Mouse (Mus musculus): ENCODE data around the gene Bche.

Gene Bche

GRCm38 (mm10) chr3:73708410-73708714 lies at the start of gene Bche:
Gene Bche (minus strand): TSS chr3:73708415.
- no peak for DNase-seq (ENCODE audit: extremely low spot score, low spot score)

DNA sequence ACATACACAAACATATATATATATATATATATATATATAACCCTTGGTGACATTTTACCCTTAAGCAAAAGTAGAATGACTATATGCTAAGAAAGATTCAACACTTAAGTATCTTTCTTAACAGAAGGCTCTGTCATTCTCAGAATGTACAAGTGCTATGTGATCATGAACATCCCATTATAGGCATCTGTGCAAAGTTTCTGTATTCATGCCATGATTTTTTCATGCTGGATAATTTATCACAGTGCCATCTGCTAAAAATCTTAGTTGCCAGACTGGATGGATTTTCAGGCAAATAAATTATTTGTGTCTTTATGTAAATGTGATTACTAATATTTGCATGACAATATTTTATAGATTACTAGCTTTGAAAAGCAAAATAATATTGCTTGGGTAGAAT lies 33.8 kb upstream of the Bche start:
- no peak for DNase-seq (ENCODE audit: extremely low spot score, low spot score)

DNA sequence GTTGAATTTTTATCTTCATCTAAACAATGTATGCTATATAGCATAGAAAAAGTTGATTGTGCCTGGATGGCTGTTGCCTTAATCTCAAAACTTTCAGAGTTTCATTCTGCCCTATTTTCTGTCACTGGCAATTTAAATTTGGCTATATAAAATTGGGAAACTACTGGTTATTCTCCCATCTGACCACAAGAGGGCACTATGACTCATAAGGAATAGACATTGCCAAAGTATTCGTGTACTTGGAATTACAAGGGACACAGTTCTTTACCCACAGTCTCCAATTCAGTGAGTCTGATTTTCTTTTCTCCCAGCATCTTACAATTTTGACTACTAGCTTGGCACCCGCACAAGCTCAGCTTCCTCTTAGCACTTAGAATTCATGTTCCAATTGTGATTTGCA lies 23.5 kb upstream of the Bche start:
- no peak for DNase-seq (ENCODE audit: extremely low spot score, low spot score)

- no peak for DNase-seq (ENCODE audit: extremely low spot score, low spot score)
Measured at GRCm38 (mm10) chr3:73729511-73729910, 21.3 kb upstream of the Bche start.

DNA sequence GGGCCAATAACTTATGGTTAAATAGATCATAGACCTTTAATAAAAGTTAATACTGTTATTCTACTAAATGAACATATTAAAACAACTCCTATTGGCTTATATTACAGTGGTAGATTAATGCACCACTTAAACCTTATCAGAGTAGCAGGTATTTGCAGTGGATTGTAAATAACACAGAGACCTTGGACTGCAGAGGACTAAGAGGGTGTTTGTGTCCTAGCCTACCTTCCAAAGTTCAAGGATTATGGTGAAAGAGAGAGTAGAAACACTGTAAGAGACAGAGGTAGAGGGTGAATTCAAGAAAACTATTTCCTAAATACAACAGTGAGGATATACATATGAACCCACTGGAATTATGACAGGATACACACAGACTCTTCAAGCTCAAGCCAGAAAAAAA lies 17.5 kb upstream of the Bche start:
- DNase-seq (ENCODE audit: extremely low spot score, low spot score) = no peak

- no peak for DNase-seq (ENCODE audit: extremely low spot score, low spot score)
Measured at GRCm38 (mm10) chr3:73724869-73725268, 16.7 kb upstream of the Bche start.

DNA sequence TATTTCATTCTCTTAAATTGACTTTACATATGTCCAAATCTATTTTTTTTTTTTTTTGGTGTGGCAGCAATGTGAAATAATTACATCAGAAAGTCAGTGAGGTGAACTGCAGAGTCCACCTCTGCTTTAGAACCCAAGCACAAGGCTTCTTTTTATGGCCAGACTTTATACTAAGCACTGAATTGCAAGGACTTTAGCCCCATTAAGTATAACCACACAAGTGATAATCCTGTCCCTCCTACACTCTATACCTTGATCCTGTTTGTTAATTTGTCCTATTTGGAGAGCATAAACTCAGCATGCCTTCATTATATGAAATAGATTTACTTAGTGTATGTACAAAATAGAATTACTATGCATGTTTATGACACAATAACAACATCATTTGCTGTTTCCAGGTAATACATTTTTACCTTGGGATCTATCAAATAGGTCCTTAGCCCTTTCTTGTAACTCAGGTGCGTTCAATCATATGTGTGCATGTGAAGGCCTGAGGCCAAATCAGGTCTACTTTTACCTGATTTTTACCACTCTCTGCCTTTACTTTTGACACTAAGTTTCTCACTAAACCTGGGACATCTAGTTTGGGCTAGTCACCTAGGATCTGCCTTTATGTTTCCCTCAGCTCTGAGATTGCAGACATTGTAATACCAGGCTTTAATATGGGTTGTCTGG lies 9.5 kb upstream of the Bche start:
- no peak for DNase-seq (ENCODE audit: extremely low spot score, low spot score)

DNA sequence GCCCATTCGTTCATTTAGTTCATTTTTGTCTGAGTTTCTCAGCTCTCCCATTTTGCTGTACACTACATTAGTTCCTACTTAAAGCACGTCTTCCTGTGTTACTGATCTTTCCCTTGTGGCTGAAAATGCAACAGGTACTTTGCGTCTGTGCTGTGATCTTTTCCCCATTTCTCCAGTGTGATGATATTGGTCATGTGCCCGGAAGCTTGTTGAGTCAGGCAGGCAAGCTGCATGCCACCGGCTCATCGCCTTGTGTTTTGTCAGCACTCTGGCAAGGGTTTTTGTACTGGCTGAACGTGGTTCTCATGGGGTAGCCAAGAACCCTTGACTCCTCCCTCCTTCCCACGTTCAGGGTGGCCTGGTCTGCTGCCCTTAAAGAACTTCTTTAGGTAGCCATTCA lies 1.7 kb upstream of the Bche start:
- DNase-seq (ENCODE audit: extremely low spot score, low spot score) = no peak

DNA sequence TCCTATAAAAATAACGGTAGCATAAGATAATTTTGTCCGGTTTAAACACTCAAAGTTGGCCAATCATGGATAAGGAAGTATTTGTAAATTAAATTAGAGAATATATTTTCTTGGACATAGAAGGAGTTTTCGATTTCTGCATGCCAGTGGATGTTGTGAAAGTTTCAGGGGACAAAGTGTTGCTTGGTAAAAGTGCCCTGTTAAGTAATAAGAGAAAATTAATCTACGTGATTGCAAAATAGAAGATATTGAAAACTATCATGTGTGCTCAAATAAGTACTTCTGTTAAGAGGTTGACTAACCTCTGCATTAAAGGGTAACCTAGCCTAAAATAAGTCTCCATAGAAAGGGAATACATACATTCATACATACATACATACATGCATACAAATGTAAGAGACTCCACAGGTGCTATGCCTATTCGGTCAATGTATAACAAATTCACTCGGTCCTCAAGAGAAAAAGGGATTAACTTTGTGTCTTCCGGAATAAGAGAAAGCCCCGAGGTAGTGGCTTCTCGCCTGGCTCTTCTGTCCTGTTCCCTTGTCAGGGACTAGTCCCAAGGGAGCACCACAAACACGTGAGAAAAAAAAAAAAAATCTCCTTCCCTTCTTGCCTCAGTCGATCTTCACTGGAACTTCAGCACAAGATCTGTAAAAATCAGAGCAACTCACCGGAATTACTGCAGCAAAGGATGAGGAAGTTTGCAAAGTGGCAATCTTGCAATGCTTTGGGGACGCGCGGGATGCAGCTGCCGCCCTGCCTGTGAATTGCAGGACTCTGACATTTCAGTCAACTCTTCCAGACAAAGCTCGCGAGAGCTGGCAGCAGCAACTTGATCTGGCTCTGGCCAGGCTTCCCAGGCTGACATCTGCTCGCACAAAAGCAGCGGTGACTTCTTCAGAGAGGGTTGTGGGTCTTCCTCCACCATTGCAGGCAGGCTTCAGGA lies 480 bp downstream of the Bche start:
- peak; percentile 78 for DNase-seq (ENCODE audit: extremely low spot score, low spot score)

DNA sequence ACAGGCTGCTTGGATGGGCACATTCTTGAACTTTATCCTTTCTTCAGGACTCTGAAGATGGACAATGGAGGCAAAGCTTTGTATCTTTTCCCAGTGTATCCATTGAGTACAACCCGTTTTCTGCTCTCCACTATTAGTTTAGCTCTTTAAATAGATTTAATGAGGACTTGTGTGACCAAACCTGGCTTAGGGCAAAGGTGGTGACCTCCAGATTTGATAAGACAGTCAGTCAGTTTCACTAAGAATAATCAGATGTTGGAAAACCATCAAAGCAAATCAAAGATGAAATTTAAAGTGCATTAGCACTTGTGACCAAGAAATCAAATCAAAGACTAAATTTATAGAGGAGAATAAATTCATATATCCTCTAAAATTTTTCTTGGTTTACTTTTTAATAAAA lies 1.7 kb downstream of the Bche start:
- no peak for DNase-seq (ENCODE audit: extremely low spot score, low spot score)

- no peak for DNase-seq (ENCODE audit: extremely low spot score, low spot score)
Measured at GRCm38 (mm10) chr3:73698889-73699288, 9.3 kb downstream of the Bche start.

DNA sequence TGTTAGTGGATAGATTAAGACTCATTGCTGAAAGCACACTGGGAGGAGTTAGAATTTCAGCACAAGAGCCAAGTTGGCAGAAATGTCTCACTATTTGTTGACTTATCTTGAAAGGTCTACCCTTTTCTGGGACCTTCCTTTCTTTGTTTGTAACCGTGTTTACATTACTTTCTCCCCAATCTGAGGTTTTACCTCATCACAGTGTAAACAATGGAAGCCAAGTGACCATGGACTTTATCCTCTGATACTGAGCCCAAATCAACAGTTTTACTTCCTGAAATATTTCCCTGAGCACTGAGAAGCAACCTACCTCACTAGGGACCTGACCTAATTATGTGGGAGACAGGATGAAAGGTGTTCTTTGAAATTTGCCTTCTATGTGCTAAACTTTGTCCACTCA lies 34.9 kb downstream of the Bche start:
- no peak for DNase-seq (ENCODE audit: extremely low spot score, low spot score)

DNA sequence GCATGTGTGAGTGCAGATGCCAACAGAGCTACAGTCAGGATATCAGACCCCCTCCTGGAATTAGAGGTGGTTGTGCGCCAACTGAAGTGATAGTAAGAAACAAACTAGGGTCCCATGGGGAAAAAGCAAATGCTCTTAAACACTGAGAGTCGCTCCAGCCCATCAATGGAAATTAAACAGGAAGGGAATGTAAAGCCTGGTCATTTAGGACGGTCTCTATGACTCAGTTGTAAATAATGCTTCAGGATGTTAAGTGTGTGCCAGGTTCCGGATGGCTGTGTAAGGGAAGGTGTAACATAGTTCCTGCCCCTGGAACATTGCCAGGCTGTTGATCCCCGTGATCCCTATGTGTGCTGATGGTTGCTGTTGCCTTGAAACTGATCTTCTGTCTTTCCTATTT lies 40.0 kb downstream of the Bche start:
- no peak for DNase-seq (ENCODE audit: extremely low spot score, low spot score)

DNA sequence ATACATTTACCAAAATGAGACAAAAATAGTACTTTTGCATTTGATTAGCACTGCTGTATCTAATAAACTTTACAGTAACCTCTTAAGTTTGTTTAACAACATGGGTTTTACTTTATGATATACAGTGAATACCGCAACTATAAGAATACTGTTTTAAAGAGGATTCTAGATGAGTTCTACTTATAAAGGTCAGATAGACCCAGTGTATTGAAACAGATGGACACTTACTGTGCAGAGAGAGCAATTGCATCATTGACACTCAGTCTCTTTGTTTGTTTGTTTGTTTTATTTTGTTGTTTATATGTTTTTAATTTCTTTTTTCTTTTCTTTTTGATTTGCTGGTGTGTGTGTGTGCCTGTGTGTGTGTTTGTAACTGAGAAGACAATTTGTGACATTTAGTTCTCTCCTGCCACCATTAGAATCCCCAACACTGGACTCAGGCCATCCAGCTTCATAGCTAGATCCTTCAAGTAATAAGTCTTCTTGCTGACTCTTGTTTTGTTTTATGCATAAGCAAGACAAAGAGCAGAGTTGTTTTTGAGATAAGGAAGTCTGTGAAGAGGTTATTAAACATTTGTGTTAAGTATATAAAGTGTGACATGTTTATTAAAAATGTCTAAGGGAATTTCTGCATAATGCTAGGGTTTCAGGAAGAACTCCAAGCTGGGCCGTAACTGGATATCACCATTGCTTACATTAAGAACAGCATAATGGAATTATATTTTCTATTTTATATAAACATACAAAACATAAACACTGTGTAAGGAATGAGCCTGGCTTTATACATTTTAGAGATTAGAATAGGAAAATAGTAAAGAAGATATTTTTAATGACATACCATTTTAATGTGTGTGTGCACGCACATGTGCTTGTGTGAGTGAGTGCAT lies 40.7 kb downstream of the Bche start:
- DNase-seq (ENCODE audit: extremely low spot score, low spot score) = no peak

GRCm38 (mm10) chr3:73650281-73650680 lies 57.9 kb downstream of the Bche start:
- no peak for DNase-seq (ENCODE audit: extremely low spot score, low spot score)

DNA sequence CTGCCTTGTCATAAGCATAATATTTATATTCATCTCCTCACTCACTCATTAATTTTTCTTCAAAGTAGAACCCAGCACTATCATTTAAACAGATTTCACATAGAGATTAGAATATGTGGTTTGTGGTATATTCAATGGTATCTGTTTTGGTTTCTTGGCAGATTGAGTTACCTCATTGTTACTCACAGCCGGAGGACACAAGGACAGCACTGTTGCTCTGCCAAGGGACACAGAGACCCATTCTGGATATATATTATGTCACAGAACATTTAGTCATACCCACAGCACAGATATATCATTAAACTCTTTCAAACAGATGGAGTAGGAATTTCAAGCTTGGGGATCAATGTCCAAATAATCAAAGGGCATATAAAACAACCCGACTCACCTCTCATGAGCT lies 61.2 kb downstream of the Bche start:
- DNase-seq (ENCODE audit: extremely low spot score, low spot score) = no peak

DNA sequence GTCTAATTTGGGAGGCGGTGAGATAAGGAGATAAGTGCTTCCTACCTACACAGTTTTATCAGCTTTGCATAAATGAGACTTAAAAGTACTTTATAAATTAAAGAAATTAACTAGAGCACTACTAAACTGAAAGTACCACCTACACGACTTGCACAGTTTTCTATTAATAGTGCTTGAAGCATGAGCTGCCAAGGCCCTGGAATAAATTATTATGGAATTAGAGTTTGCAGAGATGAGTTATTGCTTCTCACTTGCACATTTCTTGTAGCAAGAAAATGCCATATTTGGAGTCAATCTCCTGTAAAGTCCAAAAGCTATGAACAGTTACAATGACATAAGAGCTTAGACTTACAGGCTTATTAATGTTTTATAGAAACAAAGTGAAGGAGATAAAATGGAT lies 96.8 kb downstream of the Bche start:
- no peak for DNase-seq (ENCODE audit: extremely low spot score, low spot score)

- no peak for DNase-seq (ENCODE audit: extremely low spot score, low spot score)
Measured at GRCm38 (mm10) chr3:73591757-73592533, 116.3 kb downstream of the Bche start.

Measured in neural tube, embryonic 10.5 days (tissue).